Mouse (Mus musculus): ENCODE data around the gene Trpm3. TPM values are rescaled to one million over a fixed set of nuclear protein-coding genes. Genes with fewer than 3 reads are reported as not detected.
A peak's percentile ranks its signal among the peaks of the same experiment; 100 is the strongest.
"Not testable (repeated sequence)": the region's sequence is repeated elsewhere in the genome, so short reads cannot be mapped to it uniquely, and the experiment has no call there.

Gene Trpm3
- polyA plus RNA-seq, 1 experiment, result 53.1 TPM

- peak overlapping the region; percentile 74 for H3K27ac ChIP-seq (ENCODE audit: insufficient read depth, low read length)
- H3K27me3 ChIP-seq (ENCODE audit: control insufficient read depth, insufficient read depth, low read length), result no peaks in the 10 kb centered on the region
- H3K4me3 ChIP-seq (replicated peaks; ENCODE audit: insufficient read depth, low read depth, low read length), result no peak overlapping the region
- WGBS, result 6% methylated on average over 2 of the region's 2 CpGs
- H3K4me1 ChIP-seq (ENCODE audit: control insufficient read depth, insufficient read depth, low read length), result peaks cover 7% of the 10 kb centered on the region
- DNase-seq, result peak; percentile 59 to 89
- TF ChIP-seq POLR2A (IDR thresholded peaks at IDR 0.05; ENCODE audit: borderline replicate concordance, insufficient read depth, low read length) (no peak), CTCF (IDR thresholded peaks at IDR 0.05; ENCODE audit: borderline replicate concordance, insufficient read depth, low read depth, low read length) (no peak)
These were observed 879.4 kb downstream of the Trpm3 start for GRCm38 (mm10) chr19:23018186-23018727.

GRCm38 (mm10) chr19:23022902-23023301 is 884.1 kb downstream of the Trpm3 start:
- peaks cover 4% of the 10 kb centered on the region; the same call in 1 of the 2 replicates for H3K4me1 ChIP-seq (ENCODE audit: control insufficient read depth, insufficient read depth, low read length)
- TF ChIP-seq CTCF (IDR thresholded peaks at IDR 0.05; ENCODE audit: borderline replicate concordance, insufficient read depth, low read depth, low read length) (no peak), POLR2A (IDR thresholded peaks at IDR 0.05; ENCODE audit: borderline replicate concordance, insufficient read depth, low read length) (no peak)
- no peak overlapping the region for H3K27ac ChIP-seq (ENCODE audit: insufficient read depth, low read length)
- WGBS, result 95% methylated on average over 6 of the region's 6 CpGs
- H3K4me3 ChIP-seq (replicated peaks; ENCODE audit: insufficient read depth, low read depth, low read length), result no peak overlapping the region
- no peaks in the 10 kb centered on the region for H3K27me3 ChIP-seq (ENCODE audit: control insufficient read depth, insufficient read depth, low read length)
- DNase-seq, result no peak

GRCm38 (mm10) chr19:23023316-23023960 is 884.6 kb downstream of the Trpm3 start:
- TF ChIP-seq CTCF (IDR thresholded peaks at IDR 0.05; ENCODE audit: borderline replicate concordance, insufficient read depth, low read depth, low read length), result no peak
- no peak for TF ChIP-seq POLR2A (IDR thresholded peaks at IDR 0.05; ENCODE audit: borderline replicate concordance, insufficient read depth, low read length)
- H3K27me3 ChIP-seq (ENCODE audit: control insufficient read depth, insufficient read depth, low read length), result no peaks in the 10 kb centered on the region
- H3K4me1 ChIP-seq (ENCODE audit: control insufficient read depth, insufficient read depth, low read length), result peaks cover 4% of the 10 kb centered on the region; the same call in 1 of the 2 replicates
- no peak overlapping the region for H3K4me3 ChIP-seq (replicated peaks; ENCODE audit: insufficient read depth, low read depth, low read length)
- DNase-seq, result no peak
- WGBS, result 54% methylated on average over 7 of the region's 7 CpGs
- H3K27ac ChIP-seq (ENCODE audit: insufficient read depth, low read length), result no peak overlapping the region

- 93% methylated on average over 4 of the region's 4 CpGs for WGBS
- H3K4me1 ChIP-seq (ENCODE audit: control insufficient read depth, insufficient read depth, low read length), result no peaks in the 10 kb centered on the region; the same call in 1 of the 2 replicates
- no peak for DNase-seq
- TF ChIP-seq POLR2A (IDR thresholded peaks at IDR 0.05; ENCODE audit: borderline replicate concordance, insufficient read depth, low read length) (no peak), CTCF (IDR thresholded peaks at IDR 0.05; ENCODE audit: borderline replicate concordance, insufficient read depth, low read depth, low read length) (no peak)
- no peak overlapping the region for H3K4me3 ChIP-seq (replicated peaks; ENCODE audit: insufficient read depth, low read depth, low read length)
- no peak overlapping the region for H3K27ac ChIP-seq (ENCODE audit: insufficient read depth, low read length)
- no peaks in the 10 kb centered on the region for H3K27me3 ChIP-seq (ENCODE audit: control insufficient read depth, insufficient read depth, low read length)
These were observed 886.0 kb downstream of the Trpm3 start for GRCm38 (mm10) chr19:23024821-23025220.

- no peak overlapping the region for H3K27ac ChIP-seq (ENCODE audit: insufficient read depth, low read length)
- 85% methylated on average over 7 of the region's 7 CpGs for WGBS
- H3K4me3 ChIP-seq (replicated peaks; ENCODE audit: insufficient read depth, low read depth, low read length), result no peak overlapping the region
- no peaks in the 10 kb centered on the region for H3K27me3 ChIP-seq (ENCODE audit: control insufficient read depth, insufficient read depth, low read length)
- no peak for DNase-seq
- no peak for TF ChIP-seq CTCF (IDR thresholded peaks at IDR 0.05; ENCODE audit: borderline replicate concordance, insufficient read depth, low read depth, low read length)
- TF ChIP-seq POLR2A (IDR thresholded peaks at IDR 0.05; ENCODE audit: borderline replicate concordance, insufficient read depth, low read length), result no peak
- H3K4me1 ChIP-seq (ENCODE audit: control insufficient read depth, insufficient read depth, low read length), result no peaks in the 10 kb centered on the region; the same call in 1 of the 2 replicates
These were observed 887.6 kb downstream of the Trpm3 start for GRCm38 (mm10) chr19:23026427-23026826.

GRCm38 (mm10) chr19:23028283-23028682 is 889.4 kb downstream of the Trpm3 start:
- no peak for DNase-seq
- no peak overlapping the region for H3K27ac ChIP-seq (ENCODE audit: insufficient read depth, low read length)
- TF ChIP-seq CTCF (IDR thresholded peaks at IDR 0.05; ENCODE audit: borderline replicate concordance, insufficient read depth, low read depth, low read length) (no peak), POLR2A (IDR thresholded peaks at IDR 0.05; ENCODE audit: borderline replicate concordance, insufficient read depth, low read length) (no peak)
- H3K27me3 ChIP-seq (ENCODE audit: control insufficient read depth, insufficient read depth, low read length), result no peaks in the 10 kb centered on the region
- H3K4me3 ChIP-seq (replicated peaks; ENCODE audit: insufficient read depth, low read depth, low read length), result no peak overlapping the region
- H3K4me1 ChIP-seq (ENCODE audit: control insufficient read depth, insufficient read depth, low read length), result no peaks in the 10 kb centered on the region; the same call in 1 of the 2 replicates
- WGBS, result 88% methylated on average over 5 of the region's 5 CpGs

GRCm38 (mm10) chr19:23033343-23033742 is 894.5 kb downstream of the Trpm3 start:
- H3K27ac ChIP-seq (ENCODE audit: insufficient read depth, low read length); DNase-seq; H3K4me1 ChIP-seq (ENCODE audit: control insufficient read depth, insufficient read depth, low read length); H3K4me3 ChIP-seq (replicated peaks; ENCODE audit: insufficient read depth, low read depth, low read length); H3K27me3 ChIP-seq (ENCODE audit: control insufficient read depth, insufficient read depth, low read length): not testable (repeated sequence)
- WGBS, result 79% methylated on average over 1 of the region's 1 CpGs

GRCm38 (mm10) chr19:23034117-23034516 is 895.3 kb downstream of the Trpm3 start:
- H3K27me3 ChIP-seq (ENCODE audit: control insufficient read depth, insufficient read depth, low read length), result no peaks in the 10 kb centered on the region
- peak in 1 of 2 experiments; percentile 4 for DNase-seq
- no peak overlapping the region for H3K27ac ChIP-seq (ENCODE audit: insufficient read depth, low read length)
- no peaks in the 10 kb centered on the region for H3K4me1 ChIP-seq (ENCODE audit: control insufficient read depth, insufficient read depth, low read length)
- H3K4me3 ChIP-seq (replicated peaks; ENCODE audit: insufficient read depth, low read depth, low read length), result no peak overlapping the region
- WGBS, result 85% methylated on average over 5 of the region's 5 CpGs
- TF ChIP-seq POLR2A (IDR thresholded peaks at IDR 0.05; ENCODE audit: borderline replicate concordance, insufficient read depth, low read length), result no peak
- TF ChIP-seq CTCF (IDR thresholded peaks at IDR 0.05; ENCODE audit: borderline replicate concordance, insufficient read depth, low read depth, low read length), result no peak

All from cerebellum, adult 2 months (tissue).